24 mouse cellular contexts compared by ENCODE assay signal in genomic region chr12:29246041-29246440, GRCm38 (mm10).
A peak's percentile ranks its signal among the peaks of the same experiment; 100 is the strongest.
DNase-seq lines count a peak whose midpoint lies in the region; ATAC-seq and TF ChIP-seq lines count a peak whose summit lies in the region.
"Had no signal": no experiment of that assay in that cellular context is flagged by ENCODE, and none has a peak within 500 bp of the region (broad histone marks: within the 10 kb centered on the region; RNA-seq: fewer than 3 reads in every experiment).

No protein-coding gene starts in this region.

- ATAC-seq in hindbrain, embryonic 12.5 days (ENCODE audit: low FRiP score): 0 out of 2 replicates have a peak, but pooled peaks have one; percentile 11
- no peak; the same call in 1 of the 2 replicates for ATAC-seq in hindbrain, embryonic 11.5 days (ENCODE audit: low FRiP score)
- ATAC-seq in forebrain, embryonic 14.5 days: no peak
- ATAC-seq in forebrain, postnatal 0 days: no peak
- ATAC-seq in midbrain, embryonic 16.5 days: peak; percentile 57
- no peak for ATAC-seq in intestine, postnatal 0 days
- ATAC-seq: intestine, embryonic 15.5 days had no signal

- no peaks in the 10 kb centered on the region for H3K36me3 ChIP-seq in hindbrain, embryonic 12.5 days
- H3K36me3 ChIP-seq in hindbrain, embryonic 11.5 days (ENCODE audit: control insufficient read depth, insufficient read depth, low read length): no peaks in the 10 kb centered on the region
- no peaks in the 10 kb centered on the region for H3K36me3 ChIP-seq in forebrain, embryonic 14.5 days (ENCODE audit: control insufficient read depth, insufficient read depth, low read length)
- H3K36me3 ChIP-seq in forebrain, postnatal 0 days (ENCODE audit: insufficient read depth): no peaks in the 10 kb centered on the region
- no peaks in the 10 kb centered on the region for H3K36me3 ChIP-seq in midbrain, embryonic 16.5 days (ENCODE audit: control insufficient read depth, insufficient read depth, low read length)
- H3K36me3 ChIP-seq in intestine, postnatal 0 days (ENCODE audit: control insufficient read depth, insufficient read depth): no peaks in the 10 kb centered on the region
- H3K36me3 ChIP-seq: embryonic facial prominence, embryonic 10.5 days; heart, embryonic 13.5 days; intestine, embryonic 15.5 days; limb, embryonic 10.5 days; liver, embryonic 15.5 days; lung, embryonic 15.5 days had no signal

- peaks cover 10% of the 10 kb centered on the region for H3K4me1 ChIP-seq in hindbrain, embryonic 12.5 days
- H3K4me1 ChIP-seq in hindbrain, embryonic 11.5 days (replicated peaks; ENCODE audit: control insufficient read depth, insufficient read depth, low read length): no peaks in the 10 kb centered on the region
- peaks cover 15% of the 10 kb centered on the region for H3K4me1 ChIP-seq in forebrain, embryonic 14.5 days (ENCODE audit: control insufficient read depth, insufficient read depth, low read length)
- 0 out of 2 replicates have a peak, but pooled peaks cover 4% of the 10 kb centered on the region for H3K4me1 ChIP-seq in forebrain, postnatal 0 days (ENCODE audit: insufficient read depth)
- peaks cover 7% of the 10 kb centered on the region; the same call in 1 of the 2 replicates for H3K4me1 ChIP-seq in midbrain, embryonic 16.5 days (ENCODE audit: control insufficient read depth, insufficient read depth, low read length)
- H3K4me1 ChIP-seq in intestine, postnatal 0 days (replicated peaks; ENCODE audit: control insufficient read depth, insufficient read depth, low read length): no peaks in the 10 kb centered on the region
- H3K4me1 ChIP-seq: heart, embryonic 13.5 days; intestine, embryonic 15.5 days; liver, embryonic 15.5 days had no signal

- WGBS in hindbrain, embryonic 12.5 days: 26% methylated on average over 3 of the region's 3 CpGs
- 35% methylated on average over 3 of the region's 3 CpGs for WGBS in hindbrain, embryonic 11.5 days
- WGBS in forebrain, embryonic 14.5 days: 64% methylated on average over 3 of the region's 3 CpGs
- WGBS in forebrain, postnatal 0 days: 59% methylated on average over 3 of the region's 3 CpGs
- WGBS in midbrain, embryonic 16.5 days: 44% methylated on average over 3 of the region's 3 CpGs
- WGBS in intestine, postnatal 0 days: 50% methylated on average over 3 of the region's 3 CpGs

- no peak overlapping the region for H3K9ac ChIP-seq in hindbrain, embryonic 12.5 days
- H3K9ac ChIP-seq in hindbrain, embryonic 11.5 days (ENCODE audit: low read depth, low read length): no peak overlapping the region
- H3K9ac ChIP-seq in forebrain, embryonic 14.5 days (ENCODE audit: low read length): peak overlapping the region; percentile 5; the same call in 1 of the 2 replicates
- no peak overlapping the region for H3K9ac ChIP-seq in forebrain, postnatal 0 days
- H3K9ac ChIP-seq in midbrain, embryonic 16.5 days (ENCODE audit: low read depth, low read length): no peak overlapping the region
- H3K9ac ChIP-seq in intestine, postnatal 0 days (ENCODE audit: low read depth, low read length): no peak overlapping the region
- H3K9ac ChIP-seq: heart, embryonic 13.5 days; intestine, embryonic 15.5 days; liver, embryonic 15.5 days; lung, embryonic 15.5 days had no signal

- H3K9me3 ChIP-seq in hindbrain, embryonic 12.5 days (replicated peaks): peaks cover 2% of the 10 kb centered on the region; the same call in 1 of the 2 replicates
- H3K9me3 ChIP-seq in hindbrain, embryonic 11.5 days (ENCODE audit: control insufficient read depth, low read length): no peaks in the 10 kb centered on the region
- H3K9me3 ChIP-seq in forebrain, embryonic 14.5 days (replicated peaks; ENCODE audit: control insufficient read depth, low read length): no peaks in the 10 kb centered on the region
- no peaks in the 10 kb centered on the region for H3K9me3 ChIP-seq in forebrain, postnatal 0 days (ENCODE audit: low read length)
- no peaks in the 10 kb centered on the region for H3K9me3 ChIP-seq in midbrain, embryonic 16.5 days (replicated peaks; ENCODE audit: control insufficient read depth, low read length, poor library complexity, severe bottlenecking)
- no peaks in the 10 kb centered on the region for H3K9me3 ChIP-seq in intestine, postnatal 0 days (ENCODE audit: control insufficient read depth)
- H3K9me3 ChIP-seq: embryonic facial prominence, embryonic 10.5 days; heart, embryonic 13.5 days; intestine, embryonic 15.5 days; limb, embryonic 10.5 days; liver, embryonic 15.5 days; lung, embryonic 15.5 days had no signal

- H3K27ac ChIP-seq in hindbrain, embryonic 12.5 days: 0 out of 2 replicates have a peak overlapping the region, but pooled peaks have one; percentile 24
- no peak overlapping the region for H3K27ac ChIP-seq in hindbrain, embryonic 11.5 days (ENCODE audit: low read depth, low read length)
- H3K27ac ChIP-seq in forebrain, embryonic 14.5 days (ENCODE audit: low read depth, low read length): peak overlapping the region; percentile 50; the same call in 1 of the 2 replicates
- H3K27ac ChIP-seq in forebrain, postnatal 0 days (ENCODE audit: low read depth, low read length): peak overlapping the region; percentile 16; the same call in 1 of the 2 replicates
- peak overlapping the region; percentile 36 for H3K27ac ChIP-seq in midbrain, embryonic 16.5 days (ENCODE audit: low read length)
- H3K27ac ChIP-seq in intestine, postnatal 0 days (ENCODE audit: low read depth, low read length): no peak overlapping the region
- H3K27ac ChIP-seq: embryonic facial prominence, embryonic 10.5 days; heart, embryonic 13.5 days; intestine, embryonic 15.5 days; limb, embryonic 10.5 days; liver, embryonic 15.5 days; lung, embryonic 15.5 days; macrophage had no signal

- no peaks in the 10 kb centered on the region for H3K27me3 ChIP-seq in hindbrain, embryonic 12.5 days
- H3K27me3 ChIP-seq in hindbrain, embryonic 11.5 days (ENCODE audit: control insufficient read depth, insufficient read depth, low read length): no peaks in the 10 kb centered on the region
- no peaks in the 10 kb centered on the region for H3K27me3 ChIP-seq in forebrain, embryonic 14.5 days (replicated peaks; ENCODE audit: control insufficient read depth, insufficient read depth, low read length)
- no peaks in the 10 kb centered on the region for H3K27me3 ChIP-seq in forebrain, postnatal 0 days (ENCODE audit: insufficient read depth, low read length)
- H3K27me3 ChIP-seq in midbrain, embryonic 16.5 days (ENCODE audit: control insufficient read depth, insufficient read depth, low read depth, low read length): no peaks in the 10 kb centered on the region
- H3K27me3 ChIP-seq in intestine, postnatal 0 days (replicated peaks; ENCODE audit: control insufficient read depth, insufficient read depth, low read length): no peaks in the 10 kb centered on the region
- H3K27me3 ChIP-seq: heart, embryonic 13.5 days; intestine, embryonic 15.5 days; liver, embryonic 15.5 days; lung, embryonic 15.5 days had no signal

- no peak overlapping the region for H3K4me3 ChIP-seq in hindbrain, embryonic 12.5 days
- no peak overlapping the region for H3K4me3 ChIP-seq in hindbrain, embryonic 11.5 days (ENCODE audit: low read depth, low read length)
- no peak overlapping the region for H3K4me3 ChIP-seq in forebrain, embryonic 14.5 days (ENCODE audit: low read depth, low read length)
- H3K4me3 ChIP-seq in forebrain, postnatal 0 days (ENCODE audit: low read depth, low read length): no peak overlapping the region
- no peak overlapping the region for H3K4me3 ChIP-seq in midbrain, embryonic 16.5 days (ENCODE audit: low read depth, low read length)
- H3K4me3 ChIP-seq in intestine, postnatal 0 days (ENCODE audit: low read depth, low read length): no peak overlapping the region
- H3K4me3 ChIP-seq: embryonic facial prominence, embryonic 10.5 days; heart, embryonic 13.5 days; intestine, embryonic 15.5 days; layer of hippocampus, adult 2 months; limb, embryonic 10.5 days; liver, embryonic 15.5 days; lung, embryonic 15.5 days had no signal

- no peak for DNase-seq in hindbrain, embryonic 11.5 days (ENCODE audit: low spot score)
- DNase-seq in forebrain, embryonic 14.5 days (ENCODE audit: low spot score): no peak
- DNase-seq in forebrain, postnatal 0 days: no peak
- no peak for DNase-seq in spleen, adult 18-20 months
- DNase-seq: adrenal gland, postnatal 25 days; cerebellum, adult 8-10 months; cerebellum, postnatal 36 days; gastrocnemius, postnatal 14 days; heart, adult 18-20 months; heart, postnatal 4 days; kidney, postnatal 25 days; liver; right cerebral cortex, postnatal 14 days had no signal

- H3K4me2 ChIP-seq in hindbrain, embryonic 12.5 days (replicated peaks): no peak overlapping the region
- no peak overlapping the region for H3K4me2 ChIP-seq in hindbrain, embryonic 11.5 days (replicated peaks; ENCODE audit: low read depth, low read length)
- no peak overlapping the region for H3K4me2 ChIP-seq in forebrain, embryonic 14.5 days (ENCODE audit: low read length)
- H3K4me2 ChIP-seq in forebrain, postnatal 0 days (ENCODE audit: low read depth): no peak overlapping the region
- no peak overlapping the region for H3K4me2 ChIP-seq in midbrain, embryonic 16.5 days (ENCODE audit: low read length)
- no peak overlapping the region for H3K4me2 ChIP-seq in intestine, postnatal 0 days (replicated peaks; ENCODE audit: low read depth)
- H3K4me2 ChIP-seq: heart, embryonic 13.5 days; intestine, embryonic 15.5 days; liver, embryonic 15.5 days; lung, embryonic 15.5 days had no signal

- no peak for TF ChIP-seq CTCF in forebrain, postnatal 0 days (IDR thresholded peaks at IDR 0.05; ENCODE audit: low read depth)
- no peak for TF ChIP-seq CTCF in intestine, postnatal 0 days (IDR thresholded peaks at IDR 0.05; ENCODE audit: low read depth)

Comparison
In these comparisons a context has a peak if more than half of its experiments do, and no peak if none do; other contexts are left out.
1. ATAC-seq: peak in hindbrain, embryonic 12.5 days (single experiment) and midbrain, embryonic 16.5 days (single experiment); none in hindbrain, embryonic 11.5 days (single experiment), forebrain, embryonic 14.5 days (single experiment), forebrain, postnatal 0 days (single experiment) and intestine, postnatal 0 days (single experiment).
2. H3K27ac ChIP-seq: peak in hindbrain, embryonic 12.5 days (single experiment), forebrain, embryonic 14.5 days (single experiment), forebrain, postnatal 0 days (single experiment) and midbrain, embryonic 16.5 days (single experiment); none in hindbrain, embryonic 11.5 days (single experiment) and intestine, postnatal 0 days (single experiment).